Mouse (Mus musculus): ENCODE data around the gene Siva1. TPM values are rescaled to one million over a fixed set of nuclear protein-coding genes. Genes with fewer than 3 reads are reported as not detected.

Siva1 gene
- polyA plus RNA-seq, 1 experiment from 2014 or later: 255 TPM

GRCm38 (mm10) chr12:112663303-112663702, 18.8 kb downstream of the Siva1 start:
- WGBS: 75% methylated on average over 11 of the region's 11 CpGs
- H3K9ac ChIP-seq: no peak overlapping the region

DNA sequence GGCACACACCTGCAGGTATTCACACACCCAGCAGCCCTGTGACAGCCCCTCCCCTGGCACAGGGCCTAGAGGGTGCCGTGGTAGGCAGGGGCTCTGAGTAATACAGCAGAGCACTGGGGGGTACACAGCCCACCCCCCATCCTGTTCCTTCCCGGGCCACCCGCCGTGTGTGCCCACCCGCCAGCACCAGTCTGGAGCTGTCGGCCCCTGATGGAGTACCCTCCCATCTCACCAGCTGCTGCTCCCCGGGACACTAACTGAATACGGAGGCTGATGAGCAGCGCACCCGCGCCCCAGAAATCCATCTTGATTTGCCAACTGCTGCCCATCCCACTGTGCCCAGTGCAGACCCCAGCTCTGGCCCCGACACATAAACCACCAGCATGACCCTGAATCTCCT, 19.2 kb downstream of the Siva1 start:
- H3K9me3 ChIP-seq (replicated peaks): no peaks in the 10 kb centered on the region
- peaks cover 95% of the 10 kb centered on the region for H3K36me3 ChIP-seq
- H3K4me2 ChIP-seq: no peak overlapping the region
- peak overlapping the region; percentile 9; the same call in 1 of the 2 replicates for H3K27ac ChIP-seq
- peaks cover 90% of the 10 kb centered on the region for H3K4me1 ChIP-seq
- no peak for ATAC-seq (replicated peaks; ENCODE audit: low FRiP score)
- no peak overlapping the region for H3K9ac ChIP-seq
- WGBS: 89% methylated on average over 12 of the region's 12 CpGs
- no peak overlapping the region for H3K4me3 ChIP-seq (replicated peaks)
- no peaks in the 10 kb centered on the region for H3K27me3 ChIP-seq

More at GRCm38 (mm10) chr12:112663303-112663702, 18.8 kb downstream of the Siva1 start:
- Histone ChIP-seq H3K4me2 (no peak overlapping the region), H3K4me1 (peaks cover 86% of the 10 kb centered on the region), H3K4me3 (replicated peaks) (no peak overlapping the region), H3K27me3 (no peaks in the 10 kb centered on the region), H3K9me3 (replicated peaks) (no peaks in the 10 kb centered on the region), H3K36me3 (peaks cover 95% of the 10 kb centered on the region), H3K27ac (peak overlapping the region; percentile 9; the same call in 1 of the 2 replicates)
- ATAC-seq (replicated peaks; ENCODE audit: low FRiP score): no peak

GRCm38 (mm10) chr12:112664124-112664523, 19.6 kb downstream of the Siva1 start:
- Histone ChIP-seq H3K4me2 (no peak overlapping the region), H3K9me3 (replicated peaks) (no peaks in the 10 kb centered on the region), H3K4me3 (replicated peaks) (no peak overlapping the region), H3K27me3 (no peaks in the 10 kb centered on the region), H3K36me3 (peaks cover 95% of the 10 kb centered on the region), H3K9ac (no peak overlapping the region), H3K4me1 (peaks cover 94% of the 10 kb centered on the region), H3K27ac (no peak overlapping the region)
- WGBS: 43% methylated on average over 2 of the region's 2 CpGs
- ATAC-seq (replicated peaks; ENCODE audit: low FRiP score): no peak

GRCm38 (mm10) chr12:112664656-112665055, 20.2 kb downstream of the Siva1 start:
- peaks cover 99% of the 10 kb centered on the region for H3K4me1 ChIP-seq
- WGBS: 50% methylated on average over 5 of the region's 5 CpGs
- no peak overlapping the region for H3K27ac ChIP-seq

GRCm38 (mm10) chr12:112665445-112665844, 21.0 kb downstream of the Siva1 start:
- H3K9me3 ChIP-seq (replicated peaks): no peaks in the 10 kb centered on the region
- no peak for ATAC-seq (replicated peaks; ENCODE audit: low FRiP score)
- 45% methylated on average over 18 of the region's 18 CpGs for WGBS
- H3K4me2 ChIP-seq: no peak overlapping the region
- peaks cover 99% of the 10 kb centered on the region for H3K4me1 ChIP-seq
- H3K36me3 ChIP-seq: peaks cover 95% of the 10 kb centered on the region
- H3K9ac ChIP-seq: no peak overlapping the region; the same call in 1 of the 2 replicates
- no peak overlapping the region for H3K4me3 ChIP-seq (replicated peaks)
- peak overlapping the region; percentile 34 for H3K27ac ChIP-seq
- H3K27me3 ChIP-seq: no peaks in the 10 kb centered on the region

More at GRCm38 (mm10) chr12:112664656-112665055, 20.2 kb downstream of the Siva1 start:
- peaks cover 95% of the 10 kb centered on the region for H3K36me3 ChIP-seq
- H3K9ac ChIP-seq: no peak overlapping the region; the same call in 1 of the 2 replicates
- H3K27me3 ChIP-seq: no peaks in the 10 kb centered on the region
- H3K9me3 ChIP-seq (replicated peaks): no peaks in the 10 kb centered on the region
- ATAC-seq (replicated peaks; ENCODE audit: low FRiP score): no peak
- H3K4me2 ChIP-seq: no peak overlapping the region
- no peak overlapping the region for H3K4me3 ChIP-seq (replicated peaks)

GRCm38 (mm10) chr12:112665881-112666544, 21.5 kb downstream of the Siva1 start:
- 83% methylated on average over 9 of the region's 9 CpGs for WGBS
- H3K4me2 ChIP-seq: no peak overlapping the region
- no peaks in the 10 kb centered on the region for H3K27me3 ChIP-seq
- no peak overlapping the region for H3K9ac ChIP-seq
- H3K4me3 ChIP-seq (replicated peaks): no peak overlapping the region
- peak overlapping the region; percentile 34 for H3K27ac ChIP-seq
- H3K36me3 ChIP-seq: peaks cover 95% of the 10 kb centered on the region
- no peak for ATAC-seq (replicated peaks; ENCODE audit: low FRiP score)
- no peaks in the 10 kb centered on the region for H3K9me3 ChIP-seq (replicated peaks)
- peaks cover 99% of the 10 kb centered on the region for H3K4me1 ChIP-seq

- Histone ChIP-seq H3K4me3 (replicated peaks) (no peak overlapping the region), H3K9me3 (replicated peaks) (no peaks in the 10 kb centered on the region), H3K4me2 (no peak overlapping the region), H3K9ac (no peak overlapping the region), H3K27ac (peak overlapping the region; percentile 19), H3K4me1 (peaks cover 99% of the 10 kb centered on the region), H3K27me3 (no peaks in the 10 kb centered on the region), H3K36me3 (peaks cover 81% of the 10 kb centered on the region)
- WGBS: 68% methylated on average over 10 of the region's 10 CpGs
- no peak for ATAC-seq (replicated peaks; ENCODE audit: low FRiP score)
Observed at GRCm38 (mm10) chr12:112667619-112668297, 23.3 kb downstream of the Siva1 start.

- ATAC-seq (replicated peaks; ENCODE audit: low FRiP score): no peak
- peak overlapping the region; percentile 22; the same call in 1 of the 2 replicates for H3K9ac ChIP-seq
- peak overlapping the region; percentile 89 for H3K4me2 ChIP-seq
- peak overlapping the region; percentile 98; the same call in 1 of the 2 replicates for H3K4me3 ChIP-seq (replicated peaks)
- peak overlapping the region; percentile 23 for H3K27ac ChIP-seq
- no peaks in the 10 kb centered on the region for H3K27me3 ChIP-seq
- no peaks in the 10 kb centered on the region for H3K9me3 ChIP-seq (replicated peaks)
- H3K4me1 ChIP-seq: peaks cover 90% of the 10 kb centered on the region
- peaks cover 53% of the 10 kb centered on the region for H3K36me3 ChIP-seq
- whole genome bisulfite sequencing: 32% methylated on average over 9 of the region's 9 CpGs
Observed at GRCm38 (mm10) chr12:112670718-112671393, 26.4 kb downstream of the Siva1 start.

DNA sequence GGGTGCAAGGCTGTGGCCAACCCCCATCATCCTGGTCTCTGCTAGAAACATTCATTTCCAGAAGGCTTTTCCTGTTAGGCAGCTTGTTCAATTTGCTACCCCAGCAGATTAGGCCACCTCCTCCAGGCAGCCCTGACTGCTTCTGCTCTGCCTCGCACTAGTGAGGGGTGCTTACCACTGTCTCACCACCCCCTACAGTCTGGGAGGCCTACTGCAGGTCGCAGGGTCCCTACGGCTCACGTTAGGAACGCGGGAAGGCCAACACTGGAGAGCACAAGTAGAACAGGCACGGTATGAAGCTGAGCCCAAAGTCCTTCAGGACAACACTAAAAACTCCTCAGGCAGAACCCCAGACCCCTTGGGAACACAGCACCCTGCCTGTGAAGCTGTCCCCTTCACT, 27.4 kb downstream of the Siva1 start:
- no peak for ATAC-seq (replicated peaks; ENCODE audit: low FRiP score)
- Histone ChIP-seq H3K4me2 (peak overlapping the region; percentile 89), H3K4me1 (peaks cover 81% of the 10 kb centered on the region), H3K9ac (0 out of 2 replicates have a peak overlapping the region, but pooled peaks have one; percentile 22), H3K27ac (0 out of 2 replicates have a peak overlapping the region, but pooled peaks have one; percentile 23), H3K4me3 (replicated peaks) (peak overlapping the region; percentile 98), H3K27me3 (no peaks in the 10 kb centered on the region), H3K36me3 (peaks cover 43% of the 10 kb centered on the region), H3K9me3 (replicated peaks) (no peaks in the 10 kb centered on the region)
- 78% methylated on average over 7 of the region's 7 CpGs for WGBS

DNA sequence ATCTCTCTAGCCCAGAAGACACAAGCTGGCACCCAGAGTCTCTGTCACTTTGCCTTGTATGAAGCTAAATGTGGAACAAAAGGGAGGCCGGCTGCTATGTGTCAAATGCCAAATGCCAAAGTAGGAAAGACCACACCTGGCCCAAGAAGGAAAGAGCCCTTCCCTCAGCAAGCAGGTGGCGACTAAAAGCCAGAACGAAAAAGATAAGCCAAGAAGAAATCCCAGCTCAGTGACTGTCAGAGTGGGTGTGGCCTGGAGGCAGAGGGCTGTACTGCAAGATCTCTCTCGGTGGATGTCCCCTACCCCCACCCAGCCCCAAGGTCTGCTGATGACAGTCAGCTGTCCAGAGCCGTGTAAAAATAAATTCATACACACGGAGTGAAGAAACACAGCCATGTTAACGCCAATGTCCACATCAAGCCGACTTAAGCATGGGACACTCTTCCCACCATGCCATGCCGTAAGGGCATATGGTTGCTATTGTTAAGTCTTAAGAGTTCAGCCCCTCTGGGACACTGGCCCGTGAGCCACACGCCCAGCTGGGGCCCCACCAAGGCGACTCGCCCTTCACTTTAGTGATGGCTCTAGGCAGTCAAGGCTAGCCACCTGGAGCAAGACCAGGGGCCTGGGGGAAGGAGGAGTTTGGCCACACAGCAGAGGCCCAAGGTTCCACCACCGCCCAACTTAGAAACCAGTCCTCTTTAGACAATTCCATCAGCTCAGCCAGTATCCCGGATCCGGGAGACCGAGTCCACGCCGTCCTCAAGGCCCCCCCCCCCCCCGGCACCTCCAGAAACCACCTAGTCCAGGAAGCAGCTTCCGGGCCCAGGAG, 28.5 kb downstream of the Siva1 start:
- Histone ChIP-seq H3K27ac (peak overlapping the region; percentile 98), H3K9ac (peak overlapping the region; percentile 99), H3K36me3 (peaks cover 32% of the 10 kb centered on the region), H3K4me1 (peaks cover 81% of the 10 kb centered on the region), H3K27me3 (peaks cover 4% of the 10 kb centered on the region; the same call in 1 of the 2 replicates), H3K4me3 (replicated peaks) (peak overlapping the region; percentile 98), H3K9me3 (replicated peaks) (no peaks in the 10 kb centered on the region), H3K4me2 (peak overlapping the region; percentile 89)
- WGBS: 3% methylated on average over 21 of the region's 21 CpGs
- no peak for ATAC-seq (replicated peaks; ENCODE audit: low FRiP score)

DNA sequence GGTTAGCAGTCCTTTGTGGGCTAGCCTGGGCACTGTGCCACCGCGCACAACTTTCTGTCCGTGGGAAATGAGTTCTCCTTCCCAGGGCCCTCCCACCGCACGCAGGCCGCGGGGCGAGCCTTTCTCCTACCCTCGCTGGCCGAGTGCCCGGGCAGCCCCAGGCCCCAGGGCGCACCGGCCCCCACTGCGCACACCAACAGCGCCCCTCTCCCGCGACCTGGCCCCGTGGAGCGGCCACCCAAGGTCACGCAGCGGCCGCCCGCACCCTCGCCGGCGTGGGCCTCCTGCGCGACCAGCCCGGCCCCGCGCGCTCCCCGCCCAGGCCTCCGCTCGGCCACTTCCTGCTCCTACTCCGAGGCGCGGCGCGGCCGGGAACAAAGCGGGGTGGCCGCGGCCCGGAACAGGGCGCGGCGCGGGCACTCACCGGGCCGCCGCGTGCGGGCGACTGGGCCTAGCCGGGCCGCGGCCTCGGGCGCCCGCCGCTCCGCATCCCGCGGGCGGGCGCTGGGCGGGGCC, 29.2 kb downstream of the Siva1 start:
- Histone ChIP-seq H3K27ac (peak overlapping the region; percentile 98), H3K9ac (peak overlapping the region; percentile 99), H3K4me3 (replicated peaks) (peak overlapping the region; percentile 98), H3K27me3 (peaks cover 4% of the 10 kb centered on the region; the same call in 1 of the 2 replicates), H3K36me3 (peaks cover 26% of the 10 kb centered on the region), H3K9me3 (replicated peaks) (no peaks in the 10 kb centered on the region), H3K4me2 (peak overlapping the region; percentile 89), H3K4me1 (peaks cover 81% of the 10 kb centered on the region)
- ATAC-seq (replicated peaks; ENCODE audit: low FRiP score): peak; percentile 7; the same call in 1 of the 2 replicates
- under 1% methylated on average over 40 of the region's 68 CpGs for WGBS
